Mouse (Mus musculus) myocyte (in vitro differentiated cells): ENCODE measurements around the gene Aacs.

Experiments used
- E2F4 ChIP-seq: IDR thresholded peaks from one replicate; pipeline ENCODE4 v1.6.1; 2011; ENCODE audit warnings: mild to moderate bottlenecking, control low read depth, moderate library complexity; ENCODE audit not compliant: insufficient read depth
- POLR2A ChIP-seq: IDR thresholded peaks from one replicate; pipeline ENCODE4 v1.6.1; 2011; ENCODE audit warnings: low read depth, mild to moderate bottlenecking, control low read depth, moderate library complexity; ENCODE audit not compliant: insufficient read length
- POLR2AphosphoS2 ChIP-seq: IDR thresholded peaks from one replicate; pipeline ENCODE4 v1.6.1; 2011; ENCODE audit warnings: low read depth, control low read depth; ENCODE audit not compliant: insufficient read length
- USF1 ChIP-seq: IDR thresholded peaks from one replicate; pipeline ENCODE4 v1.6.1; 2011; ENCODE audit warnings: low read depth, mild to moderate bottlenecking, control low read depth, moderate library complexity

GRCm38 (mm10) chr5:125446344-125446743, 29.3 kb upstream of the Aacs start:
- TF ChIP-seq E2F4 (no peak), POLR2AphosphoS2 (no peak), USF1 (no peak), POLR2A (no peak)
